Mouse (Mus musculus) embryonic facial prominence, embryonic 12.5 days (tissue): ENCODE data around the gene Kcnq5. TPM values are rescaled to one million over a fixed set of nuclear protein-coding genes. Genes with fewer than 3 reads are reported as not detected.

Experiments used
- ATAC-seq: fragments of 200-750 bp; cut with Nextera tagmentation; 2 replicates; pipeline ENCODE4 v1.8.0; 2017; ENCODE audit not compliant: insufficient number of reproducible peaks, insufficient read depth, low FRiP score, low TSS enrichment
- H3K27ac ChIP-seq: fragments of 300-500 bp; sonication (generic); 2 replicates; pipeline ENCODE4 v1.5.1; 2016; ENCODE audit warnings: mild to moderate bottlenecking
- H3K27me3 ChIP-seq: fragments of 300-500 bp; sonication (generic); 2 replicates; pipeline ENCODE4 v1.6.1; 2016; ENCODE audit warnings: mild to moderate bottlenecking, moderate library complexity
- H3K36me3 ChIP-seq: fragments of 300-500 bp; sonication (generic); 2 replicates; pipeline ENCODE4 v1.6.1; 2016; ENCODE audit warnings: mild to moderate bottlenecking
- H3K4me1 ChIP-seq: fragments of 300-500 bp; sonication (generic); 2 replicates; pipeline ENCODE4 v1.6.1; 2016
- H3K4me2 ChIP-seq: fragments of 300-500 bp; sonication (generic); replicated peaks from 2 replicates; pipeline ENCODE4 v1.6.1; 2016; ENCODE audit warnings: mild to moderate bottlenecking, moderate library complexity
- H3K4me3 ChIP-seq: fragments of 300-500 bp; sonication (generic); 2 replicates; pipeline ENCODE4 v1.5.1; 2016; ENCODE audit warnings: mild to moderate bottlenecking
- H3K9ac ChIP-seq: fragments of 300-500 bp; sonication (generic); 2 replicates; pipeline ENCODE4 v1.6.1; 2016; ENCODE audit warnings: mild to moderate bottlenecking, moderate library complexity
- H3K9me3 ChIP-seq: fragments of 300-500 bp; sonication (generic); 2 replicates; pipeline ENCODE4 v1.6.1; 2016; ENCODE audit warnings: mild to moderate bottlenecking, moderate library complexity
- WGBS: fragments of 180-500 bp; shearing (Covaris S2); methylation state at CpG from one replicate; pipeline ENCODE4 v1.1.7; 2016; 5-methylcytosine and 5-hydroxymethylcytosine counted together
- polyA plus RNA-seq: library from polyadenylated mRNA; unstranded; fragments of >200 nt; fragmentation: Nextera tagmentation; extraction: Ambion mirVana; gene quantifications from 2 replicates; pipeline ENCODE4 v1.2.1, GENCODE M21; 2016

Kcnq5 gene
- 2.5 and 3.3 TPM in 2 replicates for polyA plus RNA-seq

GRCm38 (mm10) chr1:21961251-21962082 is at the start of gene Kcnq5:
Gene Kcnq5, minus strand, starts transcription at chr1:21961942.
- Histone ChIP-seq H3K27me3 (peaks cover 9% of the 10 kb centered on the region), H3K9me3 (no peaks in the 10 kb centered on the region), H3K4me3 (peak within 1 kb of the TSS; percentile 77), H3K4me1 (peaks cover 17% of the 10 kb centered on the region; the same call in 1 of the 2 replicates), H3K36me3 (no peaks in the 10 kb centered on the region), H3K4me2 (peak within 1 kb of the TSS; percentile 95), H3K27ac (no peak within 1 kb of the TSS), H3K9ac (peak within 1 kb of the TSS; percentile 67)
- ATAC-seq, result peak; percentile 64
- under 1% methylated on average over 80 of the region's 89 CpGs for WGBS

- no peak overlapping the region for H3K9ac ChIP-seq
- ATAC-seq, result no peak
- no peak overlapping the region for H3K4me3 ChIP-seq
- H3K4me2 ChIP-seq, result no peak overlapping the region
- H3K27me3 ChIP-seq, result no peaks in the 10 kb centered on the region
- no peaks in the 10 kb centered on the region for H3K36me3 ChIP-seq
- no peaks in the 10 kb centered on the region for H3K4me1 ChIP-seq
- H3K9me3 ChIP-seq, result no peaks in the 10 kb centered on the region
- H3K27ac ChIP-seq, result no peak overlapping the region
Measured at GRCm38 (mm10) chr1:21979755-21980154, 18.0 kb upstream of the Kcnq5 start.

DNA sequence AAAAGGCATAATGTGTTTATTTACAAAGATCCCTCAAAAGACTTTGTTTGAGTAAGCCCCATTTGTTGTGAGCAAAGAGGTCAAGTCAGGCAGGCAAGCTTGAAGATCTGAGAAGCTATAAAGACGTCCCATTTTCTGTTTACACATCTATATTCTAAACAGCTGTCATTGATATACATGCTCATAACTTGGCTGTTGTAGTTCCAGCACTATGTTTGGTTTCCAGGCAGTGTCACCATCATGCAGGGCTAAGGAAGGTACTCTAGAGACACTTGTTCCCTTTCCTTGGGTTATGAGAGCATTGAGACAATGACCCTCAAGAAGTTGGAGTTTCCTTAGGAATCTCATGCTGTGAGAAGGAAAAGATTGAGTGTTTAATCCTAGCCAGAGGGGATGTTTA is 17.6 kb upstream of the Kcnq5 start:
- H3K36me3 ChIP-seq, result no peaks in the 10 kb centered on the region
- WGBS, result 71% methylated on average over 1 of the region's 1 CpGs
- H3K9me3 ChIP-seq, result no peaks in the 10 kb centered on the region
- no peak overlapping the region for H3K4me2 ChIP-seq
- no peak overlapping the region for H3K27ac ChIP-seq
- no peak overlapping the region for H3K4me3 ChIP-seq
- H3K27me3 ChIP-seq, result no peaks in the 10 kb centered on the region
- no peak overlapping the region for H3K9ac ChIP-seq
- no peak for ATAC-seq
- H3K4me1 ChIP-seq, result no peaks in the 10 kb centered on the region

DNA sequence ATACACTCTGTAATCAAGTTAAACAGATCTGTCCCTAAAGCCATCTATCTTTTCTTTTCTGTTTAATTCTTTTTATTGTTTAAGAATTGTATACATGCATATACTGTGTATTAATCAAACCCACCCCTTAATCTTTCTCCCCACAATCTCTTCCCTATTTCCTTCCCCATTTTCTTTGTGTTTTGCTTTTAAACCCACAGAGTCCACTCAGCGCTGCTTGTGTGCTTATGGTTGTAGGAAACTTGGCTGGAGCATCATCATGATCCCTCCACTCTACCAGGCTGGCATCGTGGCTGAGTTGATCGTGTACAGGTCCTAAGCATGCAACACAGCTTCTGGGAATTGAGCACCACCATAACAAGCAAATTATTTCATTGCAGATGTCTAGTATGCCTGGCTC is 12.3 kb upstream of the Kcnq5 start:
- WGBS, result 88% methylated on average over 3 of the region's 3 CpGs
- H3K36me3 ChIP-seq, result no peaks in the 10 kb centered on the region
- H3K4me1 ChIP-seq, result no peaks in the 10 kb centered on the region
- H3K9ac ChIP-seq, result no peak overlapping the region
- no peak overlapping the region for H3K4me2 ChIP-seq
- H3K27me3 ChIP-seq, result no peaks in the 10 kb centered on the region
- H3K9me3 ChIP-seq, result no peaks in the 10 kb centered on the region
- no peak overlapping the region for H3K27ac ChIP-seq
- no peak overlapping the region for H3K4me3 ChIP-seq
- ATAC-seq, result no peak

DNA sequence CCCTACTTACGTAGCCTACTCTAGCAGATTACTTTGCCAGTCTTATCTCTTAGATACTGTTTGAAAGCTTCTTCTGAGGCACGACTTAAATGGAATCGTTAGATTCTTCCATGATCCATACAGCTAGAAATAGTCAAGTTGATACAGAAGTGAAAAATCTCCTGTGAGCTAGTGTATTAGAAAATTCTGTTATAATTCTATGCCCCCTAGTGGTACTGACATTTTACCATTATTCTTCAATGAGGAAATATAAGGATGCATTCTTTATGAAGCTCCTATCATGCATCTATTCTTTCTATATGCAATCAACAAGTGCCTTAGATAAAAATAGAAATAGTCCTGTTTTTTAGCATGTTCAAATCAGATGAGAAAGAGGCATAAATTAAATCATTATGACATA is 5.4 kb upstream of the Kcnq5 start:
- no peak overlapping the region for H3K27ac ChIP-seq
- no peak overlapping the region for H3K4me3 ChIP-seq
- H3K4me1 ChIP-seq, result 0 out of 2 replicates have a peak, but pooled peaks cover 9% of the 10 kb centered on the region
- peaks cover 9% of the 10 kb centered on the region for H3K27me3 ChIP-seq
- H3K36me3 ChIP-seq, result no peaks in the 10 kb centered on the region
- WGBS, result 77% methylated on average over 3 of the region's 3 CpGs
- H3K9ac ChIP-seq, result no peak overlapping the region
- no peak overlapping the region for H3K4me2 ChIP-seq
- H3K9me3 ChIP-seq, result no peaks in the 10 kb centered on the region
- ATAC-seq, result no peak

DNA sequence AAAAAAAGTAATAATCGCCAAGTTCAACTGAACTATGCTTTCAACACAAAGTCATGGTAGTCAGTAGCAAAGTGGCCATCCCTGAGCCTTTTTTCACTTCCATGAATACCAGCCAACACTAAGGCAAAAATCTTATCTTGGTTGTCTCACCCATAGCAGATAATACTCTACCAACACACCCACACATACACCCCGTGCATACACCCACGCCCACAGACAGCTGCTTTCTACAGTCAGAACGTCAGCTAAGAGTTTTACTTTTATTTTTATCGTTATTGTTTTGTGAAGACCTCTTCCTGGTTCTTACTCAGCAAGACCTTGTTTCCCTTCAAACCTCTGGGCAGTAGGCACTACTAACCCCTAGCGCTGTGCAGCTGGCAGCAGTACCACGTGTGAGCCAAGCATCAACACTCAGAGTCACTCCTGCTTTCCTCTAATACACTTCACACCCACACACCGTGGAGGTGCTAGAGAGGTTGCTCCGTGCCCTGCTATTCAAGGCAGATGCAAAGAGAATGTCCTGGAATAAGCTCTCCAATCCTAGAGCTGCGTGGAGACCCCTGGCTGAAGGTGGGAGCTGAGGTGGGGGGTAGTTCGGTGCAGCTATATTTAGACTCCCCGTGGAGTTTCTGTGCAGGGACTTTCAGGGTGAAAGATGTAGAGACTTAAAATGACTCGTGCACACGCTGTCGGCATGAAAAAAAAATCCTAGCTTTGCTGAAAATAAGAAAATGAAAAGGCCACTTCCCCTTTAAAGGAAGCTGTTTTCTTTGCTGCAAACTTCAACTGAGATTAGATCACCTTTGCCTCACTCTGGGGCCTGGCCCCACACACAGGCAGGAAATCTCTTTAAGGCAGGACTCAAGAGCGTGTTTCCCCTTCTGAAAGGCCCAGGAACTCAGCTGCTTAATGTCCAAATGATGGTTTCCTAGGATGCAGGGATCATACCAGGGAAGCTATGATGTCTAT is 1.4 kb upstream of the Kcnq5 start:
- no peak overlapping the region for H3K27ac ChIP-seq
- no peak overlapping the region for H3K9ac ChIP-seq
- no peak overlapping the region for H3K4me2 ChIP-seq
- peaks cover 9% of the 10 kb centered on the region for H3K27me3 ChIP-seq
- 47% methylated on average over 16 of the region's 16 CpGs for WGBS
- peaks cover 17% of the 10 kb centered on the region; the same call in 1 of the 2 replicates for H3K4me1 ChIP-seq
- H3K9me3 ChIP-seq, result no peaks in the 10 kb centered on the region
- no peak for ATAC-seq
- no peaks in the 10 kb centered on the region for H3K36me3 ChIP-seq
- H3K4me3 ChIP-seq, result no peak overlapping the region

DNA sequence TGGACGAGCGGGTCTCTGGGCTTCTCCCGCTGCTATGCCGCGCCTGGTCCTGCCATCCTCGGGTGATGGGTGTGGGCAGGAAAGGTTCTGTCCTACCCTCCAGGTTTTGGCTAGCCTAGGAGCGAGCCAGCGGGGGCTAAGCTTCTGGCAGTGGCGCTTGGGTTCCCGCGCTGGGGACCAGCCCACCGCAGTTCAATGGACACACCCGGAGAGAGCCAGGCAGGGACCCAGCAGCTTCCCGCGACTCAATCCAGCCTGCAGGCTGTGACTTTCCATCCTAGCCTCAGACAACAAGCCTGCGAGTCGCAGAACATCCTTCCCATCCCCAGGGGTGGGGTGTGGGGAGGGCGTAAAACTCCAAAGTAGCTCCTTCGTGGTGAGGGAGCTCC is 335 bp upstream of the Kcnq5 start:
- H3K36me3 ChIP-seq, result no peaks in the 10 kb centered on the region
- under 1% methylated on average over 19 of the region's 19 CpGs for WGBS
- ATAC-seq, result peak; percentile 11; the same call in 1 of the 2 replicates
- no peak overlapping the region for H3K27ac ChIP-seq
- H3K9me3 ChIP-seq, result no peaks in the 10 kb centered on the region
- H3K9ac ChIP-seq, result peak overlapping the region; percentile 67
- peaks cover 9% of the 10 kb centered on the region for H3K27me3 ChIP-seq
- peak overlapping the region; percentile 77 for H3K4me3 ChIP-seq
- peaks cover 17% of the 10 kb centered on the region; the same call in 1 of the 2 replicates for H3K4me1 ChIP-seq
- peak overlapping the region; percentile 95 for H3K4me2 ChIP-seq

DNA sequence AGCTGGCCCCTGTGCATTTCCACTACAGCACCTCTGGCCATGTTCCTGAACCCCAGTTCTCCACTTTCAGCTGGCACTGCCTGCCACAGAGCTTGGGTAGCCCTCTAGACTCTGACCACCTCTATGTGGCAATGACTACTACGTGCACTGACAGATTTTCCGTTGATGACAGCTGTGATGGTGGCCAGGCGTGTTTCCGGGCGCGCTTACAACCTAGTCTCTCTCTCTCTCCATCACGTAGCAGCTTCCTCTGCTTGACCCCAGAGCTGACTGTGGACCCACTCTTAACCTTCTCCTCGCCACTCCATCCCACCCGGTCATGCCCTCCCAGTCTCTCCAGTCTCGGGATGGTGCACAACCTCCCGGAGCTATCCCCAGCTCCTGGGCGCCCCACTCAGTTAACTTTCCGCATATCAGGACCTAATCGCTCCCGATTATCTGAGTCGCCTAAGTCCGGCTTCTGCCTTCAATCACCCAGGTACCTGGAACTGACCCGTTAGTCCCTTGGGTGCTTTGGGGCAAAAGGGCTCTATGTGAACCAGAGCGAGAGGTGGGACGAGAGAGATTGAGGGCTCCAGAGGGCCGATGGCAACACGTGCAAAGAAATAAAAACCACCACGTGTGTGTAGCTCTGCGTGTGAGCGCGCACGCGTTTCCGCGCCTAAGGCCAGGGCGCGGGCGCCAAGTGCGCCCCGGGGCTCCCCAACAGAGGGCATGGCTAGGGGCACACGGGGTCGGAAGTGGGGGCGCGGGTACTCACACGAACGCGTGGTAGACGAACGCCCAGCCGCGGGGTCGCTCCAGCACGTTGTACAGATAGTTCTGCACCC is 1.1 kb downstream of the Kcnq5 start:
- peaks cover 9% of the 10 kb centered on the region for H3K27me3 ChIP-seq
- H3K4me1 ChIP-seq, result peaks cover 17% of the 10 kb centered on the region; the same call in 1 of the 2 replicates
- peak overlapping the region; percentile 95 for H3K4me2 ChIP-seq
- no peak overlapping the region for H3K27ac ChIP-seq
- WGBS, result under 1% methylated on average over 48 of the region's 48 CpGs
- peak overlapping the region; percentile 77 for H3K4me3 ChIP-seq
- no peaks in the 10 kb centered on the region for H3K9me3 ChIP-seq
- no peaks in the 10 kb centered on the region for H3K36me3 ChIP-seq
- peak; percentile 44 for ATAC-seq
- H3K9ac ChIP-seq, result peak overlapping the region; percentile 67

DNA sequence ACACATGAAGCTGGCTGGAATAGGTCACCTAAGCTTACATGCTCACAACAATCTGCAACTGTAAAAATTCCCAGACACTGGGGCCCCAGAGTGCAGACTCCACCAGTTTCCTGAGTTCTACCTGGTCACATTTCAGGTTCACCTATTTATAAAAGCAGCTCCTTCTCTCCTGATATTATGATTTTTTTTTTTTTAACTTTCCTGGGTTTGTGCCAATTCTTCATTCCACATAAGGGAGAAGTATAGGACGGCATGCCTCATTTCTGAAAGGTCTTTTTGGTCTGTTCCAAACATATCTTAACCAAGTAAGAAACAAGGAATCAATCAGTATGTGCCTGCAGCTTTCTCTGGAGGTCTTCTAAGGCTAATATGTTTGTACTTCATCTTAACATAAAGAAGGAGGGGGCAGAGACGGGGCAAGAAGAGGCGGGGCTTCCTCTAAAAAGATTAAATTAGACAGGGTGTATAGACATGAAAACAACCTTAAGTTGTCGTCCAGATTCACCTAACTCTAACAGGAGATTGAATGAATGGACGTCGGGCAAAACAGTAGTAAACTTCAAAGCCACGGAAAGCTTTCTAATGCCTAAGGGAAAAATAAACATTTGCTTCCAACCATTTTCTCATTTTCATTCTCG is 2.0 kb downstream of the Kcnq5 start:
- Histone ChIP-seq H3K27ac (no peak overlapping the region), H3K27me3 (peaks cover 9% of the 10 kb centered on the region)

DNA sequence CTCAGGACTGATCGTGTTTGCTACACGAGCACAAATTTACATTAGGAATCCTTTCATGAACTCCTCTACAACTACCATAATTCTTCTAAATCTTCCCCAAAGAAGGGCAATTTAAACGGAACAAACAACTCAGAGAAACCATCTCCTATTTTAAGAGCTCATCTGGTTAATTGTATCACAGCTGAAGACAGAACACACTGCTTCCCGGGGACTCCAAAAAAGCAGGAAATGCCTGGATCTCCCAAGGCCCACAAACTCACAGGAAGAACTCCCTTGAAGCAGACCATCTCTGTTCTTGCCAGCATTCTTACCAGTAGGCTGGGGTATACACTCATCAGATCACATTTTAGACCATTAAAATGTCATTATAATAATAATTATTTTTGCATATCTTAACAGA is 3.7 kb downstream of the Kcnq5 start:
- Histone ChIP-seq H3K36me3 (no peaks in the 10 kb centered on the region), H3K4me1 (peaks cover 11% of the 10 kb centered on the region; the same call in 1 of the 2 replicates), H3K4me2 (no peak overlapping the region), H3K9me3 (no peaks in the 10 kb centered on the region), H3K4me3 (no peak overlapping the region), H3K27ac (no peak overlapping the region), H3K9ac (no peak overlapping the region), H3K27me3 (peaks cover 6% of the 10 kb centered on the region)
- WGBS, result 58% methylated on average over 4 of the region's 4 CpGs
- ATAC-seq, result no peak

More for the DNA sequence above, 2.0 kb downstream of the Kcnq5 start:
- Histone ChIP-seq H3K36me3 (no peaks in the 10 kb centered on the region), H3K9me3 (no peaks in the 10 kb centered on the region), H3K4me1 (peaks cover 17% of the 10 kb centered on the region; the same call in 1 of the 2 replicates), H3K9ac (no peak overlapping the region), H3K4me3 (peak overlapping the region; percentile 77), H3K4me2 (peak overlapping the region; percentile 95)
- WGBS, result 14% methylated on average over 8 of the region's 8 CpGs
- ATAC-seq, result no peak
